Mouse (Mus musculus) heart, embryonic 11.5 days (tissue): ENCODE results near the gene A4gnt. TPM values are rescaled to one million over a fixed set of nuclear protein-coding genes. Genes with fewer than 3 reads are reported as not detected.

Experiments used
- ATAC-seq: fragments of 200-750 bp; cut with Nextera tagmentation; replicated peaks from 2 replicates; pipeline ENCODE4 v1.8.0; 2017; ENCODE audit warnings: moderate library complexity; ENCODE audit not compliant: insufficient number of reproducible peaks, low FRiP score, low TSS enrichment
- H3K27ac ChIP-seq: fragments of 300-500 bp; sonication (generic); 2 replicates; pipeline ENCODE4 v1.5.1; 2014; ENCODE audit warnings: mild to moderate bottlenecking, low read depth, low read length
- H3K27me3 ChIP-seq: fragments of 300-500 bp; sonication (generic); 2 replicates; pipeline ENCODE4 v1.6.1; 2014; ENCODE audit warnings: mild to moderate bottlenecking, low read length, mixed read lengths; ENCODE audit not compliant: control insufficient read depth, insufficient read depth
- H3K36me3 ChIP-seq: fragments of 300-500 bp; sonication (generic); 2 replicates; pipeline ENCODE4 v1.6.1; 2014; ENCODE audit warnings: mild to moderate bottlenecking, low read length, moderate library complexity, mixed read lengths; ENCODE audit not compliant: control insufficient read depth, insufficient read depth
- H3K4me1 ChIP-seq: fragments of 300-500 bp; sonication (generic); 2 replicates; pipeline ENCODE4 v1.6.1; 2014; ENCODE audit warnings: low read length; ENCODE audit not compliant: control insufficient read depth, insufficient read depth
- H3K4me2 ChIP-seq: fragments of 300-500 bp; sonication (generic); 2 replicates; pipeline ENCODE4 v1.6.1; 2014; ENCODE audit warnings: mild to moderate bottlenecking, moderate library complexity
- H3K4me3 ChIP-seq: fragments of 300-500 bp; sonication (generic); 2 replicates; pipeline ENCODE4 v1.5.1; 2014; ENCODE audit warnings: low read depth, low read length
- H3K9ac ChIP-seq: fragments of 300-500 bp; sonication (generic); 2 replicates; pipeline ENCODE4 v1.6.1; 2014; ENCODE audit warnings: mild to moderate bottlenecking, low read depth, low read length, moderate library complexity
- H3K9me3 ChIP-seq: fragments of 300-500 bp; sonication (generic); replicated peaks from 2 replicates; pipeline ENCODE4 v1.6.1; 2016; ENCODE audit warnings: low read length; ENCODE audit not compliant: control insufficient read depth
- WGBS: fragments of 180-500 bp; shearing (Covaris S2); extraction: QIAGEN DNeasy Blood & Tissue Kit; methylation state at CpG from one replicate; pipeline ENCODE4 v1.1.7; 2014; ENCODE audit not compliant: insufficient replicate concordance; 5-methylcytosine and 5-hydroxymethylcytosine counted together
- polyA plus RNA-seq: library from polyadenylated mRNA; unstranded; fragments of >200 nt; fragmentation: Nextera tagmentation; extraction: Ambion mirVana; gene quantifications from 2 replicates; pipeline ENCODE4 v1.2.1, GENCODE M21; 2014

A4gnt gene
- polyA plus RNA-seq, 1 experiment from 2014 or later: not detected

DNA sequence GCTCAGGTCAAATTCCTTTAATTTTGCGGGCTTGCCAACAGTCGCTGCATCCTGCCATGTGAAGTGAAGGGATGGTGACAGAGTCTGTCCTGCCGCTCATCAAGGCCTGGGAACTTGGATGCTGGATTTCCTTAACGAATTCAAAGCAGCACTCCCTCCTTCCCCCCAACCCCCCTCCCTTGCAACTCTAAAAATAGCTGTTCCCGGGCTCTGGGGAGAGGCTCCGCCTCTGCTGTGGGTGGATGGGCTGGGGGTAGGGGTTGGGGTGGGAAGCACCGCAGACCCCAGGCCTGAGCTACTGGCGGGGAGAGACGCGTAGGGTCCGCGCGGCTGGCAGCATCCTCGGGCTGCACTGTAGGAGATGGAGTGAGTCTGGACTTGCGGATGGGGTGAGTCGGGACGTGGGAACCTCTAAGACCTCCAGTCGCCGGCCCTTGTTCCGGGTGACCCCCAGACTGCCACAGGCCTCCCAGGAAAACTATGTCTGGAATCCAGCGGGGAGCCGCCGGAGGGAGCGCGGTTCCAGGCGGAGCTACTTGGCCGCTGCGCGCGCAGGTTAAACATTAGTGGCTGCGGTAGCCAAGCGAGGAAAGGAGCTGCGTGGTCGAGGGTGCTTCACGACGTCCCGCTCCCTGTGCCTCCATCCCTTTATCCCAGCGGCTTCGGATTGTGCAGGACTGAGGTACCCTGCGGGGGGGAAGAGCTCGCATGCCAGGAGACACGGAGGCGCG lies 17.1 kb downstream of the A4gnt start, which contains the start of gene Dzip1l:
Gene Dzip1l (plus strand): TSS at position 216 of the 731 bp plus-strand sequence.
- under 1% methylated on average over 44 of the region's 44 CpGs for WGBS
- Histone ChIP-seq H3K4me2 (peak within 1 kb of the TSS; percentile 75), H3K9ac (peak within 1 kb of the TSS; percentile 74), H3K27ac (peak within 1 kb of the TSS; percentile 70), H3K9me3 (no peaks in the 10 kb centered on the region), H3K36me3 (0 out of 2 replicates have a peak, but pooled peaks cover 2% of the 10 kb centered on the region), H3K4me1 (peaks cover 21% of the 10 kb centered on the region), H3K4me3 (peak within 1 kb of the TSS; percentile 73), H3K27me3 (no peaks in the 10 kb centered on the region)
- ATAC-seq: peak; percentile 86

DNA sequence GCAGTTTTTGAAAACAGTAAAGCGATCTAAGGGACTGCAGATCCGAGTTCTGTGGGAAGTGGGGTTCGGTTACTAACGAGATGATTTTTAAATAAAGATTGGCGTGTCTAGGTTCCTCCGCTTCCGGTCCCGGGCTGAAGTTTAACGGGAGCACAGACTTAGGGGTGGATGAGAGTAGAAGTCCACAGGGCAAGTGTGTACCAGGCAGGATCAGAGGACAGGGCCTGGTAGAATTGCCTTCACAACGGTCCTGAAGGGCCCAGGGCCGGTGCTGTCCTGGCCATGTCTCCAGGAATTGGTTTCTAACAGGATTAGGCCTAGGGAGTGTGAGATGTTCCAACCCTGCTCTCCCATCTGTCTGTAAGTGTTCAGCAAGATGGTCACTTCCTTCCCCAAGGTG lies 17.8 kb downstream of the A4gnt start:
- Histone ChIP-seq H3K4me1 (peaks cover 21% of the 10 kb centered on the region), H3K9me3 (no peaks in the 10 kb centered on the region), H3K36me3 (0 out of 2 replicates have a peak, but pooled peaks cover 6% of the 10 kb centered on the region), H3K4me3 (peak overlapping the region; percentile 73), H3K9ac (peak overlapping the region; percentile 74), H3K27me3 (no peaks in the 10 kb centered on the region), H3K27ac (peak overlapping the region; percentile 70), H3K4me2 (peak overlapping the region; percentile 75)
- peak; percentile 23; the same call in 1 of the 2 replicates for ATAC-seq
- WGBS: 1% methylated on average over 11 of the region's 11 CpGs

DNA sequence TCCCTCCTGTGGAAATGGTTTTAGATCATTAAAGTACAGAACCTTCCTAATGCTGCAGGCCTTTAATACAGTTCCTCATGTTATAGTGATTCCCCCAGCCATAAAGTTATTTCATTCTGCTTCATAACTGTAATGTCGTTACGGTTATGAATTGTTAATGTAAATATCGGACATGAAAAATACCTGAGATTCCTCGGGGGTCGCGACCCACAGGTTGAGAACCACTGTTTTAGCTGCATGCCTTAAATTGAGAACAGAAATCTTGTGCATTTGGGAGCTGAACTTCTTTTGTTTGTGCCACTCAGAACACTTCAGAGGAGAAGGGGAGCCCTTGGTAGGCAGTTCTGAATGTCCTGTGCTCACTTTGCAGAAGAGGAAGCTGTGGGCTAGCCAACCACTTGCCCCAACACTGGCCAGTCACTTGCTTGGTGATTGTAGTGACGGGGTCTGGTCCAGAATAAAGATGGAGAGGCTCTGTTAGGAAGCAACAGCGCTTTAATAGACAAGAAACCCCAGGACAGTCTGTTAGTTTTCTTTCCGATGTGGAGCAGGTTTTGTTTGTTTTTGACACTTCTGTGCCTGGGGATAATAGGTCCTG lies 18.3 kb downstream of the A4gnt start:
- no peak for ATAC-seq
- Histone ChIP-seq H3K27ac (peak overlapping the region; percentile 70), H3K4me1 (peaks cover 21% of the 10 kb centered on the region), H3K4me2 (peak overlapping the region; percentile 75), H3K36me3 (0 out of 2 replicates have a peak, but pooled peaks cover 6% of the 10 kb centered on the region), H3K9ac (peak overlapping the region; percentile 74), H3K27me3 (no peaks in the 10 kb centered on the region), H3K4me3 (peak overlapping the region; percentile 73), H3K9me3 (no peaks in the 10 kb centered on the region)
- WGBS: 37% methylated on average over 9 of the region's 9 CpGs

DNA sequence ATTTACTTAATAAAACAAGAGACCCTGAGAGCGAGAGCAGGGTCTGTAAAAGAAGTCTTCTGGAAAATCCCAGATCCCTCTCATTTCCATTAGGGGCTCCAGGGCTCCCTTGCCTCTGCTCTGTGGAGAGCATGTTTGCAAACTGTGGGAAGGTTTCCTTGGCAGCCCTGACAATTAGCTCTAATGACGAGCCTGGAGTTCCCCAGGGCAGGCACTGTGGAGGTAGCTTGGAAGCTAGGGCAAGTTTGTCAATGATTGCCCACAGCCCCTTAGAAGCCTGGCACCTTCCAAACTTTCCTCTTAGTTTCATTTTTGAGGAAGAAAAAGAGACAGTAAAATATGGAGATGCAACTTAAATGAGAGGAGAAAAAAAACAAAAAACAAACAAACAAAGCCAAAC lies 19.5 kb downstream of the A4gnt start:
- H3K36me3 ChIP-seq: peaks cover 13% of the 10 kb centered on the region; the same call in 1 of the 2 replicates
- WGBS: 46% methylated on average over 2 of the region's 2 CpGs
- H3K9ac ChIP-seq: no peak overlapping the region
- H3K27ac ChIP-seq: no peak overlapping the region
- no peak overlapping the region for H3K4me3 ChIP-seq
- H3K4me1 ChIP-seq: peaks cover 21% of the 10 kb centered on the region
- H3K4me2 ChIP-seq: peak overlapping the region; percentile 23; the same call in 1 of the 2 replicates
- no peaks in the 10 kb centered on the region for H3K9me3 ChIP-seq
- no peak for ATAC-seq
- no peaks in the 10 kb centered on the region for H3K27me3 ChIP-seq

DNA sequence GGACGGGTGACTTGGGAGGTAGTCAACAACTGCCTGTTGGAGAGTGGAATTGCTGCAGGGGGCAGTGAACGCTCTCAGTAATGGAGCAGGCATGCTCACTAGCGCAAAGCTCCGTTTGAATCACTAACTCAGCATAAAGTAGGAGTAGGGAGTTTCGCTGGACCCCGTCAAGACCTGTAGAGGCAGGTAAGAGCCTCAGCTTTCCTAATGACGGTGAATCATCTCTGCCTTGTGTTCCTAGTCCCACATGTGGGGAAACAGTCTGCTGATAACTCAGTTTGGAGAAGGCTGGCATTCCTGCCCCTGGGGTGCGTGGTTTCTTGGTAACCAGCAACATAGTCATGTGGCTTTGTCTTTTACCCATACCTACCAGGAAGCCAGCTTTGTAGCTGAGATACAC lies 20.0 kb downstream of the A4gnt start:
- no peak for ATAC-seq
- no peak overlapping the region for H3K27ac ChIP-seq
- peaks cover 21% of the 10 kb centered on the region for H3K4me1 ChIP-seq
- 65% methylated on average over 8 of the region's 8 CpGs for WGBS
- H3K4me2 ChIP-seq: peak overlapping the region; percentile 23; the same call in 1 of the 2 replicates
- H3K9ac ChIP-seq: no peak overlapping the region
- peaks cover 15% of the 10 kb centered on the region for H3K36me3 ChIP-seq
- H3K4me3 ChIP-seq: no peak overlapping the region
- no peaks in the 10 kb centered on the region for H3K9me3 ChIP-seq
- no peaks in the 10 kb centered on the region for H3K27me3 ChIP-seq

DNA sequence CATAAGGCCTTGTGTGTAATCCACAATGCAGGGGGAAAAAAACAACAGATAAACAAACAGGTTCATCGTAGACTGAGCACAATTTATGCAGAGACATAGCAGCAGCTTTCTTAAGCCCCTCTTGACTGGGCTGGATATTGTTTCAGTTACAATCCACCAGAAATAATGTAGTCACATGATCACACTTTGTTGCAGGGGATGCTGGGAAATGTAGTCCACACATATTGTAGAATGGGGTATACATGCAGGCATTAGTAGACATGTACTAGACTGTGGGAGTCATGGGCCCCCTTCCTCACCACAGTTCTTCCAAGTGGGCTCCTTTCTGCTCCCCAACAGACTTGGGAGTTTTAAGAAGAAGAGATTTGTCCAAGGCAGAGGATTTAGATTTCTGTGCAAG lies 24.5 kb downstream of the A4gnt start:
- WGBS: 78% methylated on average over 1 of the region's 1 CpGs
- Histone ChIP-seq H3K4me3 (no peak overlapping the region), H3K27ac (no peak overlapping the region), H3K9me3 (no peaks in the 10 kb centered on the region), H3K4me2 (no peak overlapping the region), H3K27me3 (no peaks in the 10 kb centered on the region), H3K36me3 (peaks cover 29% of the 10 kb centered on the region), H3K4me1 (peaks cover 8% of the 10 kb centered on the region), H3K9ac (no peak overlapping the region)
- no peak for ATAC-seq

DNA sequence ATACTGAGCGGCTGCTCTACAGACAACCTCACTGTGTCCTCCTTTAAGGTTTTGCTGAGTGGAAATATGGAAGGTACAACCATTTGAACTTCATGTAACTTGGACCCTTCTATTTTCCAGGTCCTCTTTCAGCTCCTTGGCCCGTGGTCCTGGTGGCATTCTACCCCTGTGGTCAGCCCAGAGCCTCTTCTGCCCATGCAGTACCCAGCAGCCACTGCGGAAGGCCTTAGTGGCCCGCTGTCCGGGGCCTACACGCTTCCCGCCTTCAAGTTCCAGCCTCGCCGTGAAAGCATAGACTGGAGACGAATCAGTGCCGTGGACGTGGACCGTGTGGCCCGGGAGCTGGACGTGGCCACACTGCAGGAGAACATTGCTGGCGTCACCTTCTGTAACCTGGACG lies 24.9 kb downstream of the A4gnt start:
- no peak overlapping the region for H3K4me2 ChIP-seq
- H3K4me3 ChIP-seq: no peak overlapping the region
- no peak for ATAC-seq
- peaks cover 3% of the 10 kb centered on the region; the same call in 1 of the 2 replicates for H3K4me1 ChIP-seq
- H3K27me3 ChIP-seq: no peaks in the 10 kb centered on the region
- H3K9me3 ChIP-seq: no peaks in the 10 kb centered on the region
- WGBS: 93% methylated on average over 17 of the region's 17 CpGs
- H3K27ac ChIP-seq: no peak overlapping the region
- peaks cover 30% of the 10 kb centered on the region for H3K36me3 ChIP-seq
- no peak overlapping the region for H3K9ac ChIP-seq

DNA sequence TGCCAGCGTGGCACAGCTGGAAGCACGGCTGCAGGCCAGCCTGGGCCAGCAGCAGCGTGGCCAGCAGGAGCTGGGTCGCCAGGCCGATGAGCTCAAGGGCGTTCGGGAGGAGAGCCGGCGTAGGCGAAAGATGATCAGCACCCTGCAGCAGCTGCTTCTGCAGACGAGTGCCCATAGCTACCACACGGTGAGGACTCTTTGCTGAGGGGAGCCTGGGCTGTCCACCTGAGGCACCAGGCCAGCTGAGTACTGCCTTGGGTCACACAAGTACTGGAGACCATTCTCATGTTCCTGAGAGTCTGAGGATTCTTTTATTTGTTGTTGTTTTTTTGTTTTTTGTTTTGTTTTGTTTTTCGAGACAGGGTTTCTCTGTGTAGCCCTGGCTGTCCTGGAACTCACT lies 25.4 kb downstream of the A4gnt start:
- H3K9me3 ChIP-seq: no peaks in the 10 kb centered on the region
- ATAC-seq: no peak
- H3K27me3 ChIP-seq: no peaks in the 10 kb centered on the region
- H3K4me1 ChIP-seq: no peaks in the 10 kb centered on the region
- no peak overlapping the region for H3K4me2 ChIP-seq
- H3K27ac ChIP-seq: no peak overlapping the region
- no peak overlapping the region for H3K9ac ChIP-seq
- peaks cover 30% of the 10 kb centered on the region for H3K36me3 ChIP-seq
- H3K4me3 ChIP-seq: no peak overlapping the region
- 92% methylated on average over 13 of the region's 13 CpGs for WGBS
